In the genomic region with DNA sequence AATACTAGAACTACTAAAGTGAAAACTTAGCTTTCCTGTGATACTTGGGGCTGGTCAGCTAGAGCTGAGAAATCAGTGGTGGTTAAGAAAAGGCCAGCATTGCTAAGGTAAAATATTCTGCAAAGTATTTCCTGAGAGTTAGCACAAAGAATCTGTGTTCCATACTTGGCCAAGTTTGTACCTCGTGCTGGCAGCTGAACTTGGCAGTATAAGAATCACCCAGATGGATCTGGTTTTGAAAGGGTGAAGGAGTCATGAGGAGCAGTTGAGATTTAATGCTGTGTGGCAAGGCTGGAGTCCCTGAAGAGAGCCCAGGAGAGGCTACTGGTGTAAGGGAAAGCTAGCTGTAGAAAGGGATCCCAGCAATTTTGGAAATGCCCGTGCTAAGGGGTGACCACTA, we compare ENCODE assay signal across 25 mouse cellular contexts.
DNase-seq lines count a peak whose midpoint lies in the region; ATAC-seq and TF ChIP-seq lines count a peak whose summit lies in the region.
"Had no signal": no experiment of that assay in that cellular context is flagged by ENCODE, and none has a peak within 500 bp of the region (broad histone marks: within the 10 kb centered on the region; RNA-seq: fewer than 3 reads in every experiment).

No protein-coding gene starts in this region.

- H3K36me3 ChIP-seq in heart, embryonic 11.5 days (ENCODE audit: control insufficient read depth, insufficient read depth, low read length), result no peaks in the 10 kb centered on the region
- H3K36me3 ChIP-seq in midbrain, embryonic 11.5 days (ENCODE audit: control insufficient read depth, insufficient read depth, low read length), result no peaks in the 10 kb centered on the region
- H3K36me3 ChIP-seq: forebrain, embryonic 15.5 days; heart, embryonic 10.5 days; hindbrain, embryonic 12.5 days; intestine, embryonic 15.5 days; limb, embryonic 12.5 days; liver, embryonic 15.5 days; midbrain, embryonic 15.5 days; neural tube, embryonic 15.5 days had no signal

- intact Hi-C loops in left cerebral cortex, postnatal 4 days (cut with DNase I), result no loop called here
- intact Hi-C loops in left cerebral cortex, adult 2 months (cut with DNase I), result no loop called here

- H3K9ac ChIP-seq in heart, embryonic 11.5 days (ENCODE audit: low read depth, low read length), result no peak overlapping the region
- no peak overlapping the region for H3K9ac ChIP-seq in midbrain, embryonic 11.5 days (ENCODE audit: low read length)
- H3K9ac ChIP-seq: forebrain, embryonic 15.5 days; hindbrain, embryonic 12.5 days; intestine, embryonic 15.5 days; limb, embryonic 12.5 days; liver, embryonic 15.5 days; lung, embryonic 14.5 days; midbrain, embryonic 15.5 days; neural tube, embryonic 15.5 days had no signal

- no peaks in the 10 kb centered on the region for H3K4me1 ChIP-seq in heart, embryonic 11.5 days (ENCODE audit: control insufficient read depth, insufficient read depth, low read length)
- no peaks in the 10 kb centered on the region for H3K4me1 ChIP-seq in midbrain, embryonic 11.5 days (ENCODE audit: control insufficient read depth, insufficient read depth, low read length)
- H3K4me1 ChIP-seq: forebrain, embryonic 15.5 days; heart, embryonic 10.5 days; hindbrain, embryonic 12.5 days; intestine, embryonic 15.5 days; limb, embryonic 12.5 days; liver, embryonic 15.5 days; midbrain, embryonic 15.5 days; neural tube, embryonic 15.5 days had no signal

- TF ChIP-seq CTCF in left cerebral cortex, adult 2 months (IDR thresholded peaks at IDR 0.05), result no peak

- 72% methylated on average over 2 of the region's 2 CpGs for WGBS in heart, embryonic 11.5 days (ENCODE audit: insufficient replicate concordance)
- 77% methylated on average over 2 of the region's 2 CpGs for WGBS in midbrain, embryonic 11.5 days

- H3K27ac ChIP-seq in left cerebral cortex, adult 2 months, result no peak overlapping the region
- no peak overlapping the region for H3K27ac ChIP-seq in heart, embryonic 11.5 days (ENCODE audit: low read depth, low read length)
- no peak overlapping the region for H3K27ac ChIP-seq in midbrain, embryonic 11.5 days (ENCODE audit: low read depth, low read length)
- H3K27ac ChIP-seq: forebrain, embryonic 15.5 days; heart, embryonic 10.5 days; hindbrain, embryonic 12.5 days; hindbrain, postnatal 0 days; intestine, embryonic 15.5 days; limb, embryonic 12.5 days; liver, embryonic 15.5 days; midbrain, embryonic 15.5 days; neural tube, embryonic 15.5 days had no signal

- H3K27me3 ChIP-seq in heart, embryonic 11.5 days (ENCODE audit: control insufficient read depth, insufficient read depth, low read length), result no peaks in the 10 kb centered on the region
- H3K27me3 ChIP-seq in midbrain, embryonic 11.5 days (ENCODE audit: control insufficient read depth, insufficient read depth, low read length), result no peaks in the 10 kb centered on the region
- H3K27me3 ChIP-seq: forebrain, embryonic 15.5 days; hindbrain, embryonic 12.5 days; intestine, embryonic 15.5 days; limb, embryonic 12.5 days; liver, embryonic 15.5 days; midbrain, embryonic 15.5 days; neural tube, embryonic 15.5 days had no signal

- DNase-seq in cerebellum, adult 18-20 months, result peak; percentile 11 to 13
- no peak for DNase-seq in cerebellum, adult 11-12 months
- DNase-seq in kidney, adult 11 months, result peak; percentile 2
- no peak for DNase-seq in kidney, postnatal 4 days
- peak; percentile 7 for DNase-seq in left cerebral cortex, postnatal 4 days
- DNase-seq in left cerebral cortex, adult 2 months (ENCODE audit: extremely low spot score in 1 of 2, low spot score in 2 of 2), result no peak
- no peak for DNase-seq in midbrain, embryonic 11.5 days (ENCODE audit: low spot score, missing footprints)
- DNase-seq: gastrocnemius, postnatal 25 days; heart, adult 11 months; heart, postnatal 36 days; layer of hippocampus, adult 9-11 months; lung, embryonic 14.5 days; lung, postnatal 14 days; retina, postnatal 1 day; right cerebral cortex, postnatal 14 days had no signal

- no peak overlapping the region for H3K4me2 ChIP-seq in heart, embryonic 11.5 days
- no peak overlapping the region for H3K4me2 ChIP-seq in midbrain, embryonic 11.5 days
- H3K4me2 ChIP-seq: forebrain, embryonic 15.5 days; hindbrain, embryonic 12.5 days; intestine, embryonic 15.5 days; limb, embryonic 12.5 days; liver, embryonic 15.5 days; lung, embryonic 14.5 days; midbrain, embryonic 15.5 days; neural tube, embryonic 15.5 days had no signal

- no peak overlapping the region for H3K4me3 ChIP-seq in left cerebral cortex, adult 2 months
- H3K4me3 ChIP-seq in heart, embryonic 11.5 days (ENCODE audit: low read depth, low read length), result no peak overlapping the region
- no peak overlapping the region for H3K4me3 ChIP-seq in midbrain, embryonic 11.5 days (ENCODE audit: low read depth, low read length)
- H3K4me3 ChIP-seq: forebrain, embryonic 15.5 days; heart, embryonic 10.5 days; hindbrain, embryonic 12.5 days; intestine, embryonic 15.5 days; limb, embryonic 12.5 days; liver, embryonic 15.5 days; midbrain, embryonic 15.5 days; neural tube, embryonic 15.5 days had no signal

- H3K9me3 ChIP-seq in heart, embryonic 11.5 days (replicated peaks; ENCODE audit: control insufficient read depth, low read length), result no peaks in the 10 kb centered on the region
- no peaks in the 10 kb centered on the region for H3K9me3 ChIP-seq in midbrain, embryonic 11.5 days (ENCODE audit: control insufficient read depth, low read length)
- H3K9me3 ChIP-seq: forebrain, embryonic 15.5 days; heart, embryonic 10.5 days; hindbrain, embryonic 12.5 days; intestine, embryonic 15.5 days; limb, embryonic 12.5 days; liver, embryonic 15.5 days; midbrain, embryonic 15.5 days had no signal

- no peak for ATAC-seq in heart, embryonic 11.5 days (replicated peaks; ENCODE audit: insufficient number of reproducible peaks, low FRiP score, low TSS enrichment)
- no peak for ATAC-seq in midbrain, embryonic 11.5 days (ENCODE audit: low FRiP score)
- ATAC-seq: forebrain, embryonic 15.5 days; hindbrain, postnatal 0 days; intestine, embryonic 15.5 days; midbrain, embryonic 15.5 days had no signal

Comparison
In these comparisons a context has a peak if more than half of its experiments do, and no peak if none do; other contexts are left out.
1. DNase-seq: peak in cerebellum, adult 18-20 months (2 of 2), kidney, adult 11 months (single experiment) and left cerebral cortex, postnatal 4 days (single experiment); none in cerebellum, adult 11-12 months (single experiment), kidney, postnatal 4 days (0 of 2), left cerebral cortex, adult 2 months (0 of 2) and midbrain, embryonic 11.5 days (single experiment).